ENCODE assay signal across 8 mouse cellular contexts in genomic region chr5:103629111-103629764, GRCm38 (mm10). TPM values are rescaled to one million over a fixed set of nuclear protein-coding genes. Genes with fewer than 3 reads are reported as not detected.
DNase-seq lines count a peak whose midpoint lies in the region; ATAC-seq and TF ChIP-seq lines count a peak whose summit lies in the region.

Slc10a6 (minus strand) TSS chr5:103629403.

- 58% methylated on average over 17 of the region's 17 CpGs for WGBS in limb, embryonic 12.5 days
- 69% methylated on average over 17 of the region's 17 CpGs for WGBS in limb, embryonic 10.5 days
- 41% methylated on average over 17 of the region's 17 CpGs for WGBS in heart, embryonic 10.5 days
- 22% methylated on average over 17 of the region's 17 CpGs for WGBS in lung, adult 2 months

- no peak within 1 kb of the TSS for H3K4me3 ChIP-seq in limb, embryonic 12.5 days (replicated peaks)
- no peak within 1 kb of the TSS for H3K4me3 ChIP-seq in limb, embryonic 10.5 days
- H3K4me3 ChIP-seq in brown adipose tissue, adult 24 weeks (ENCODE audit: insufficient read depth, low read depth, low read length), result peak within 1 kb of the TSS; percentile 55
- H3K4me3 ChIP-seq in heart, embryonic 10.5 days, result no peak within 1 kb of the TSS
- peak within 1 kb of the TSS; percentile 71 for H3K4me3 ChIP-seq in lung, adult 2 months (replicated peaks; ENCODE audit: extremely low read depth, low read depth, low read length)

- H3K4me1 ChIP-seq in limb, embryonic 12.5 days (replicated peaks), result peaks cover 12% of the 10 kb centered on the region
- H3K4me1 ChIP-seq in limb, embryonic 10.5 days, result peaks cover 8% of the 10 kb centered on the region; the same call in 1 of the 2 replicates
- H3K4me1 ChIP-seq in brown adipose tissue, adult 24 weeks (ENCODE audit: control insufficient read depth, insufficient read depth, insufficient read length, low read length), result peaks cover 16% of the 10 kb centered on the region; the same call in 1 of the 2 replicates
- H3K4me1 ChIP-seq in heart, embryonic 10.5 days, result peaks cover 33% of the 10 kb centered on the region
- H3K4me1 ChIP-seq in lung, adult 2 months (ENCODE audit: control insufficient read depth, insufficient read depth, low read length), result peaks cover 16% of the 10 kb centered on the region

- no peak within 1 kb of the TSS for H3K4me2 ChIP-seq in limb, embryonic 12.5 days

- DNase-seq in limb, embryonic 10.5 days (ENCODE audit: low spot score), result no peak
- DNase-seq in heart, embryonic 10.5 days (ENCODE audit: low spot score), result peak; percentile 83
- peak; percentile 70 to 87 for DNase-seq in kidney, postnatal 25 days
- peak; percentile 77 for DNase-seq in lung, adult 2 months
- peak; percentile 97 for DNase-seq in skeletal muscle tissue, adult 2 months (ENCODE audit: low read depth, low spot score)

- no peaks in the 10 kb centered on the region for H3K36me3 ChIP-seq in limb, embryonic 12.5 days
- no peaks in the 10 kb centered on the region for H3K36me3 ChIP-seq in limb, embryonic 10.5 days
- H3K36me3 ChIP-seq in heart, embryonic 10.5 days, result no peaks in the 10 kb centered on the region

- ATAC-seq in limb, embryonic 12.5 days (ENCODE audit: insufficient number of reproducible peaks, insufficient read depth, low FRiP score, low TSS enrichment, low read depth), result no peak
- no peak for ATAC-seq in megakaryocyte, adult 5-6 weeks (ENCODE audit: poor library complexity, severe bottlenecking)

- 0 out of 2 replicates have a peak within 1 kb of the TSS, but pooled peaks have one; percentile 45 for H3K27ac ChIP-seq in limb, embryonic 12.5 days
- no peak within 1 kb of the TSS for H3K27ac ChIP-seq in limb, embryonic 10.5 days
- peak within 1 kb of the TSS; percentile 83 for H3K27ac ChIP-seq in brown adipose tissue, adult 24 weeks (replicated peaks; ENCODE audit: low read depth, low read length)
- H3K27ac ChIP-seq in heart, embryonic 10.5 days, result 0 out of 2 replicates have a peak within 1 kb of the TSS, but pooled peaks have one; percentile 3

- H3K9ac ChIP-seq in limb, embryonic 12.5 days (replicated peaks), result no peak within 1 kb of the TSS

- H3K27me3 ChIP-seq in limb, embryonic 12.5 days, result no peaks in the 10 kb centered on the region
- no peaks in the 10 kb centered on the region for H3K27me3 ChIP-seq in limb, embryonic 10.5 days (ENCODE audit: low read depth, poor library complexity, severe bottlenecking)
- no peaks in the 10 kb centered on the region for H3K27me3 ChIP-seq in heart, embryonic 10.5 days (ENCODE audit: insufficient read depth, poor library complexity, severe bottlenecking)

- TF ChIP-seq POLR2A in lung, adult 2 months (IDR thresholded peaks at IDR 0.05; ENCODE audit: borderline replicate concordance, extremely low read depth, low read depth, low read length), result peak; percentile 45; the same call in 1 of the 2 replicates

- TF ChIP-seq CTCF in lung, adult 2 months (IDR thresholded peaks at IDR 0.05; ENCODE audit: insufficient read depth, low read length), result no peak

- H3K9me3 ChIP-seq in limb, embryonic 12.5 days, result no peaks in the 10 kb centered on the region
- H3K9me3 ChIP-seq in limb, embryonic 10.5 days (replicated peaks), result no peaks in the 10 kb centered on the region
- H3K9me3 ChIP-seq in heart, embryonic 10.5 days, result no peaks in the 10 kb centered on the region

RNA-seq across cellular contexts. Expression of gene Slc10a6, which starts in this region (rescaled TPM):
- 0.13 TPM in 1 of 2 replicates, not detected in the other for polyA plus RNA-seq in limb, embryonic 12.5 days (2016; fragmentation: Nextera tagmentation; extraction: Ambion mirVana)
- not detected in 2 replicates for polyA plus RNA-seq in limb, embryonic 10.5 days (2016; fragmentation: Nextera tagmentation; extraction: Ambion mirVana)
- polyA plus RNA-seq in brown adipose tissue, adult 24 weeks (2012; ENCODE audit: insufficient read depth, insufficient read length, missing spikeins), result 1.0 TPM in 1 of 2 replicates, not detected in the other
- 0.11 and 0.17 TPM in 2 replicates for polyA plus RNA-seq in heart, embryonic 10.5 days (2016; fragmentation: Nextera tagmentation; extraction: Ambion mirVana)
- polyA plus RNA-seq in lung, adult 2 months (2012; rRNA removed), result 18.7 and 20.6 TPM in 2 replicates
- not detected in 2 replicates for total RNA-seq in megakaryocyte, adult 5-6 weeks (2015)
- not detected in 2 replicates for total RNA-seq in megakaryocyte, adult 5-6 weeks (2017)

Comparison
In these comparisons a context has a peak if more than half of its experiments do, and no peak if none do; other contexts are left out.
1. Peak in DNase-seq and H3K27ac ChIP-seq in heart, embryonic 10.5 days; RNA of the gene not detected or under 1 TPM.
2. H3K4me3 ChIP-seq: peak in brown adipose tissue, adult 24 weeks (single experiment) and lung, adult 2 months (single experiment); none in limb, embryonic 12.5 days (single experiment), limb, embryonic 10.5 days (single experiment) and heart, embryonic 10.5 days (single experiment).